Mouse (Mus musculus) lung, postnatal 10 days (tissue): ENCODE data around the gene Mvb12b.
A peak's percentile ranks its signal among the peaks of the same experiment; 100 is the strongest.

ENCODE experiments used
- DNase-seq: peaks from one replicate; pipeline ENCODE4 v3.0.0; 2021

The Mvb12b gene

GRCm38 (mm10) chr2:33774106-33774505 lies 113.6 kb downstream of the Mvb12b start:
- no peak for DNase-seq

- DNase-seq = no peak
Measured at GRCm38 (mm10) chr2:33772439-33772838, 115.3 kb downstream of the Mvb12b start.

- no peak for DNase-seq
Measured at GRCm38 (mm10) chr2:33771388-33771787, 116.4 kb downstream of the Mvb12b start.

GRCm38 (mm10) chr2:33770526-33771130 lies 117.1 kb downstream of the Mvb12b start:
- DNase-seq = no peak

GRCm38 (mm10) chr2:33764476-33764875 lies 123.3 kb downstream of the Mvb12b start:
- DNase-seq = no peak

GRCm38 (mm10) chr2:33762210-33762609 lies 125.5 kb downstream of the Mvb12b start:
- DNase-seq = no peak

- DNase-seq = no peak
Measured at GRCm38 (mm10) chr2:33760571-33760991, 127.2 kb downstream of the Mvb12b start.

- DNase-seq = no peak
Measured at GRCm38 (mm10) chr2:33759447-33759846, 128.3 kb downstream of the Mvb12b start.

- peak; percentile 37 for DNase-seq
Measured at GRCm38 (mm10) chr2:33755633-33756020, 132.1 kb downstream of the Mvb12b start.

GRCm38 (mm10) chr2:33754980-33755632 lies 132.6 kb downstream of the Mvb12b start:
- DNase-seq = no peak

GRCm38 (mm10) chr2:33754317-33754633 lies 133.5 kb downstream of the Mvb12b start:
- DNase-seq = no peak

- peak; percentile 96 for DNase-seq
Measured at GRCm38 (mm10) chr2:33753630-33754316, 134.0 kb downstream of the Mvb12b start.

GRCm38 (mm10) chr2:33750611-33751010 lies 137.1 kb downstream of the Mvb12b start:
- DNase-seq = no peak

- peak; percentile 86 for DNase-seq
Measured at GRCm38 (mm10) chr2:33746471-33746870, 141.3 kb downstream of the Mvb12b start.

- DNase-seq = no peak
Measured at GRCm38 (mm10) chr2:33745724-33746123, 142.0 kb downstream of the Mvb12b start.

GRCm38 (mm10) chr2:33737128-33737527 lies 150.6 kb downstream of the Mvb12b start:
- DNase-seq = no peak

GRCm38 (mm10) chr2:33736722-33737121 lies 151.0 kb downstream of the Mvb12b start:
- DNase-seq = peak; percentile 69

- DNase-seq = peak; percentile 83
Measured at GRCm38 (mm10) chr2:33734781-33735485, 152.8 kb downstream of the Mvb12b start.

GRCm38 (mm10) chr2:33729701-33730100 lies 158.0 kb downstream of the Mvb12b start:
- no peak for DNase-seq

GRCm38 (mm10) chr2:33727199-33727598 lies 160.5 kb downstream of the Mvb12b start:
- DNase-seq = no peak

GRCm38 (mm10) chr2:33720380-33720898 lies 167.3 kb downstream of the Mvb12b start:
- DNase-seq = no peak

- DNase-seq = no peak
Measured at GRCm38 (mm10) chr2:33719339-33720066, 168.2 kb downstream of the Mvb12b start.

- no peak for DNase-seq
Measured at GRCm38 (mm10) chr2:33718561-33718960, 169.2 kb downstream of the Mvb12b start.
